11 mouse cellular contexts compared by ENCODE assay signal in genomic region chr6:8174062-8174461, GRCm38 (mm10). TPM values are rescaled to one million over a fixed set of nuclear protein-coding genes. Genes with fewer than 3 reads are reported as not detected.
DNase-seq lines count a peak whose midpoint lies in the region; ATAC-seq and TF ChIP-seq lines count a peak whose summit lies in the region.
"Had no signal": no experiment of that assay in that cellular context is flagged by ENCODE, and none has a peak within 500 bp of the region (broad histone marks: within the 10 kb centered on the region; RNA-seq: fewer than 3 reads in every experiment).

No protein-coding gene starts in this region.

- TF ChIP-seq POLR2A in heart, adult 2 months (IDR thresholded peaks at IDR 0.05; ENCODE audit: insufficient read depth, low read depth, low read length): no peak
- TF ChIP-seq POLR2A in cerebellum, adult 2 months (IDR thresholded peaks at IDR 0.05; ENCODE audit: borderline replicate concordance, insufficient read depth, low read length): no peak

- 0 out of 2 replicates have a peak, but pooled peaks have one; percentile 57 for TF ChIP-seq EP300 in heart, adult 2 months (IDR thresholded peaks at IDR 0.05; ENCODE audit: insufficient read depth, low read depth, low read length)

- no peak overlapping the region for H3K4me2 ChIP-seq in heart, embryonic 11.5 days
- H3K4me2 ChIP-seq in midbrain, embryonic 11.5 days: no peak overlapping the region
- H3K4me2 ChIP-seq in heart, embryonic 14.5 days (ENCODE audit: low read length): no peak overlapping the region

- no peak overlapping the region for H3K27ac ChIP-seq in heart, adult 2 months
- no peak overlapping the region for H3K27ac ChIP-seq in heart, embryonic 11.5 days (ENCODE audit: low read depth, low read length)
- no peak overlapping the region for H3K27ac ChIP-seq in midbrain, embryonic 11.5 days (ENCODE audit: low read depth, low read length)
- H3K27ac ChIP-seq in midbrain, embryonic 10.5 days (replicated peaks): no peak overlapping the region
- H3K27ac ChIP-seq in heart, embryonic 14.5 days (replicated peaks in 1 of 2; ENCODE audit: control insufficient read depth in 1 of 2, insufficient read depth in 1 of 2, low read depth in 2 of 2, low read length in 2 of 2): no peak overlapping the region
- H3K27ac ChIP-seq in cerebellum, adult 2 months (ENCODE audit: insufficient read depth, low read length): no peak overlapping the region

- ATAC-seq in heart, embryonic 11.5 days (replicated peaks; ENCODE audit: insufficient number of reproducible peaks, low FRiP score, low TSS enrichment): no peak
- 0 out of 2 replicates have a peak, but pooled peaks have one; percentile 43 for ATAC-seq in midbrain, embryonic 11.5 days (ENCODE audit: low FRiP score)
- ATAC-seq in heart, embryonic 14.5 days (ENCODE audit: insufficient number of reproducible peaks, insufficient read depth, low FRiP score, low read depth): peak; percentile 64
- ATAC-seq: liver, postnatal 0 days had no signal

- intact Hi-C loops in heart, adult 2 months (cut with DNase I): no loop called here

- no peak overlapping the region for H3K4me3 ChIP-seq in heart, adult 2 months
- H3K4me3 ChIP-seq in heart, embryonic 11.5 days (ENCODE audit: low read depth, low read length): no peak overlapping the region
- no peak overlapping the region for H3K4me3 ChIP-seq in midbrain, embryonic 11.5 days (ENCODE audit: low read depth, low read length)
- H3K4me3 ChIP-seq in midbrain, embryonic 10.5 days: no peak overlapping the region
- H3K4me3 ChIP-seq in heart, embryonic 14.5 days (ENCODE audit: control insufficient read depth in 1 of 2, insufficient read depth in 1 of 2, low read depth in 1 of 2, low read length in 2 of 2): no peak overlapping the region
- no peak overlapping the region for H3K4me3 ChIP-seq in cerebellum, adult 2 months (replicated peaks; ENCODE audit: insufficient read depth, low read depth, low read length)

- peaks cover 3% of the 10 kb centered on the region for H3K4me1 ChIP-seq in heart, adult 2 months (ENCODE audit: control insufficient read depth, insufficient read depth, low read length)
- H3K4me1 ChIP-seq in heart, embryonic 11.5 days (ENCODE audit: control insufficient read depth, insufficient read depth, low read length): no peaks in the 10 kb centered on the region
- H3K4me1 ChIP-seq in midbrain, embryonic 11.5 days (ENCODE audit: control insufficient read depth, insufficient read depth, low read length): peaks cover 2% of the 10 kb centered on the region; the same call in 1 of the 2 replicates
- peaks cover 20% of the 10 kb centered on the region for H3K4me1 ChIP-seq in midbrain, embryonic 10.5 days
- peaks cover 2 to 6% of the 10 kb centered on the region in 2 experiments; a peak in 3 of 4 replicates for H3K4me1 ChIP-seq in heart, embryonic 14.5 days (ENCODE audit: control insufficient read depth in 2 of 2, insufficient read depth in 2 of 2, low read length in 2 of 2)
- H3K4me1 ChIP-seq in cerebellum, adult 2 months (ENCODE audit: control insufficient read depth, insufficient read depth, low read length): peaks cover 6% of the 10 kb centered on the region; the same call in 1 of the 2 replicates

- H3K36me3 ChIP-seq in heart, adult 2 months (ENCODE audit: control insufficient read depth, insufficient read depth, low read length): no peaks in the 10 kb centered on the region
- no peaks in the 10 kb centered on the region for H3K36me3 ChIP-seq in heart, embryonic 11.5 days (ENCODE audit: control insufficient read depth, insufficient read depth, low read length)
- no peaks in the 10 kb centered on the region for H3K36me3 ChIP-seq in midbrain, embryonic 11.5 days (ENCODE audit: control insufficient read depth, insufficient read depth, low read length)
- no peaks in the 10 kb centered on the region for H3K36me3 ChIP-seq in midbrain, embryonic 10.5 days
- no peaks in the 10 kb centered on the region for H3K36me3 ChIP-seq in heart, embryonic 14.5 days (ENCODE audit: control insufficient read depth, insufficient read depth, low read length)

- no peaks in the 10 kb centered on the region for H3K27me3 ChIP-seq in heart, adult 2 months (ENCODE audit: control insufficient read depth, insufficient read depth, low read length)
- H3K27me3 ChIP-seq in heart, embryonic 11.5 days (ENCODE audit: control insufficient read depth, insufficient read depth, low read length): no peaks in the 10 kb centered on the region
- H3K27me3 ChIP-seq in midbrain, embryonic 11.5 days (ENCODE audit: control insufficient read depth, insufficient read depth, low read length): no peaks in the 10 kb centered on the region
- H3K27me3 ChIP-seq in midbrain, embryonic 10.5 days (ENCODE audit: low read depth, poor library complexity, severe bottlenecking): no peaks in the 10 kb centered on the region
- no peaks in the 10 kb centered on the region for H3K27me3 ChIP-seq in heart, embryonic 14.5 days (ENCODE audit: control insufficient read depth, insufficient read depth, low read length)
- no peaks in the 10 kb centered on the region for H3K27me3 ChIP-seq in cerebellum, adult 2 months (ENCODE audit: control insufficient read depth, insufficient read depth, low read length)

- no peak overlapping the region for H3K9ac ChIP-seq in heart, adult 2 months (ENCODE audit: low read depth, low read length)
- no peak overlapping the region for H3K9ac ChIP-seq in heart, embryonic 11.5 days (ENCODE audit: low read depth, low read length)
- no peak overlapping the region for H3K9ac ChIP-seq in midbrain, embryonic 11.5 days (ENCODE audit: low read length)
- no peak overlapping the region for H3K9ac ChIP-seq in heart, embryonic 14.5 days (ENCODE audit: low read length)
- H3K9ac ChIP-seq: liver, postnatal 0 days had no signal

- H3K79me2 ChIP-seq in heart, adult 2 months (replicated peaks; ENCODE audit: control insufficient read depth, insufficient read depth, low read length): no peaks in the 10 kb centered on the region

- no peaks in the 10 kb centered on the region for H3K9me3 ChIP-seq in heart, embryonic 11.5 days (replicated peaks; ENCODE audit: control insufficient read depth, low read length)
- H3K9me3 ChIP-seq in midbrain, embryonic 11.5 days (ENCODE audit: control insufficient read depth, low read length): no peaks in the 10 kb centered on the region
- no peaks in the 10 kb centered on the region for H3K9me3 ChIP-seq in midbrain, embryonic 10.5 days (replicated peaks)
- H3K9me3 ChIP-seq in heart, embryonic 14.5 days (ENCODE audit: control insufficient read depth, low read length): no peaks in the 10 kb centered on the region

- WGBS in heart, adult 2 months: 20% methylated on average over 2 of the region's 2 CpGs
- 28% methylated on average over 2 of the region's 2 CpGs for WGBS in heart, embryonic 11.5 days (ENCODE audit: insufficient replicate concordance)
- 56% methylated on average over 2 of the region's 2 CpGs for WGBS in midbrain, embryonic 11.5 days
- 63% methylated on average over 2 of the region's 2 CpGs for WGBS in midbrain, embryonic 10.5 days
- WGBS in heart, embryonic 14.5 days: 13% methylated on average over 2 of the region's 2 CpGs
- 76% methylated on average over 2 of the region's 2 CpGs for WGBS in cerebellum, adult 2 months

- DNase-seq in heart, adult 2 months: peak; percentile 15 to 17
- no peak for DNase-seq in midbrain, embryonic 11.5 days (ENCODE audit: low spot score, missing footprints)
- no peak for DNase-seq in midbrain, embryonic 10.5 days (ENCODE audit: low spot score)
- peak; percentile 17 for DNase-seq in skeletal muscle tissue, adult 2 months (ENCODE audit: low read depth, low spot score)
- DNase-seq in cerebellum, adult 2 months: no peak
- no peak for DNase-seq in left cerebral cortex, adult 11 months (ENCODE audit: low spot score)
- DNase-seq: cerebellum, postnatal 25 days; gastrocnemius, postnatal 14 days; liver, postnatal 0 days had no signal

- no peak for TF ChIP-seq CTCF in heart, adult 2 months (IDR thresholded peaks at IDR 0.05)
- no peak for TF ChIP-seq CTCF in cerebellum, adult 2 months (IDR thresholded peaks at IDR 0.05; ENCODE audit: borderline replicate concordance, insufficient read depth, low read depth, low read length)

RNA-seq across cellular contexts. Expression of gene Col28a1, which starts 18.4 kb away (rescaled TPM):
- total RNA-seq in heart, adult 2 months (2021): under 1 TPM; 0.32 to 0.70 TPM
- 0.27 and 0.35 TPM in 2 replicates for polyA plus RNA-seq in heart, adult 2 months (2012; rRNA removed)
- polyA plus RNA-seq in heart, embryonic 11.5 days (2014; fragmentation: Nextera tagmentation; extraction: Ambion mirVana): not detected in 2 replicates
- 0.04 TPM in 1 of 2 replicates, not detected in the other for polyA plus RNA-seq in midbrain, embryonic 11.5 days (2014; fragmentation: Nextera tagmentation; extraction: Ambion mirVana)
- polyA plus RNA-seq in midbrain, embryonic 10.5 days (2016; fragmentation: Nextera tagmentation; extraction: Ambion mirVana): not detected in 2 replicates
- 0.04 and 0.15 TPM in 2 replicates for polyA plus RNA-seq in heart, embryonic 14.5 days (2014; fragmentation: Nextera tagmentation; extraction: Ambion mirVana)
- polyA plus RNA-seq in cerebellum, adult 2 months (2012; rRNA removed): 0.19 and 0.52 TPM in 2 replicates

RNA-seq across cellular contexts. Expression of gene Mios, which starts 35.0 kb away (rescaled TPM):
- total RNA-seq in heart, adult 2 months (2021): 10 to 100 TPM; 15.9 to 19.0 TPM
- 3.2 and 5.0 TPM in 2 replicates for polyA plus RNA-seq in heart, adult 2 months (2012; rRNA removed)
- polyA plus RNA-seq in heart, embryonic 11.5 days (2014; fragmentation: Nextera tagmentation; extraction: Ambion mirVana): 17.5 and 17.8 TPM in 2 replicates
- polyA plus RNA-seq in midbrain, embryonic 11.5 days (2014; fragmentation: Nextera tagmentation; extraction: Ambion mirVana): 26.9 and 28.5 TPM in 2 replicates
- polyA plus RNA-seq in midbrain, embryonic 10.5 days (2016; fragmentation: Nextera tagmentation; extraction: Ambion mirVana): 24.4 and 26.0 TPM in 2 replicates
- polyA plus RNA-seq in heart, embryonic 14.5 days (2014; fragmentation: Nextera tagmentation; extraction: Ambion mirVana): 16.9 and 17.3 TPM in 2 replicates
- polyA plus RNA-seq in cerebellum, adult 2 months (2012; rRNA removed): 9.9 and 10.9 TPM in 2 replicates

Comparison
In these comparisons a context has a peak if more than half of its experiments do, and no peak if none do; other contexts are left out.
1. DNase-seq: peak in heart, adult 2 months (2 of 2) and skeletal muscle tissue, adult 2 months (single experiment); none in midbrain, embryonic 11.5 days (single experiment), midbrain, embryonic 10.5 days (single experiment), cerebellum, adult 2 months (0 of 2) and left cerebral cortex, adult 11 months (single experiment).